Mouse (Mus musculus) layer of hippocampus, postnatal 25 days (tissue): ENCODE measurements around the gene Agrp. TPM values are rescaled to one million over a fixed set of nuclear protein-coding genes. Genes with fewer than 3 reads are reported as not detected.

Source experiments
- DNase-seq, 2 experiments: peaks; one replicate each; pipeline ENCODE4 v3.0.0; 2022; ENCODE audit warnings: mixed read lengths in 2 of 2, low spot score in 1 of 2; ENCODE audit errors: extremely low spot score in 1 of 2
- total RNA-seq, 2 experiments: library from RNA; stranded (reverse); gene quantifications; 2 replicates each; pipeline ENCODE4 v1.2.3; 2021

Gene Agrp
- total RNA-seq, 2 experiments from 2014 or later = not detected

DNA sequence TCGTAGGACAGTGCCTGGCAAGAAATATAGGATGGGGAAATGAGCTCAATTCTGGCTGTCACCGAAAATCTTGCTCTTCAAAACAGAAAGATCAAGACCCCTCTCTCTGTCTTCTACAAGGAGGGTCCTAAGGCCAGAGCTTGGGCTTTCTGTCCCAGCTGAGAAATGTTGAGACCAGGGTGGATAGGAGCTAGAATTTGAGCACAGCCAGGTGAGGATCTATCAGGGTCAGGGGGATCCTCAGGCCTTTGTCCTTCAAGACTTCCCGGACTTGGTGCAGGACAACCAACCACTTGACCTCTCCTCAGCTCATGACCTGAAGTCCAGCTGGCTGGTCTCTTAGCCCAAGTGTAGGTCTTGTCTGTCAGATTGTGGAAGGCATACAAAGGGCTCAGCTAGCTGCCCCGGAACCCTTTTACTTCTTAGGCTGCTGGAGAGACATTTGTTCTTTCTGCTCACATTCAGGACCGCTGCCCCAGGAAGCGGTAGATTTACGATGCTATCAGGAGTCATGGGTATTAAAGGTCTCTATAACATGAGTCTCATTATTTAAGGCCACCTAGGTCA is 13.4 kb downstream of the Agrp start:
- no peak for DNase-seq

DNA sequence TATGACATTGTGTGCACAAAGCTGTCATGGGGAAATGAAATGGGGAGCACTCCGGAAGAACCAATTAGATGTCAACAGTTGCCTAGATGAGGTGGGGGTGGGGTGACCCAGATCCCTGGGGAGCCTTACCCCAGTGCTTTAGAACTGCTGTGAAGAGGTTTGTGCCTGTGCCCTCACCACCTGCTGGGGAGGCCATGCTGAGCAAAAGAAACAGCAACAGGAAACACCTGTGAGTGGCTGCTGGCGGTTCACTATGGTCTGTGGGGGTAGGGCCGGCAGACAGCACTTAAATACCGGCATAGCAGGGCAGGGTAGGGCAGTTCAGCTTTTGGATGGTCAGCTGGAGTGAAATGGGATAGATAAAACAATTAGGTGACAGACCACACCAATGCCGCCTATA is 14.1 kb downstream of the Agrp start:
- DNase-seq = no peak

DNA sequence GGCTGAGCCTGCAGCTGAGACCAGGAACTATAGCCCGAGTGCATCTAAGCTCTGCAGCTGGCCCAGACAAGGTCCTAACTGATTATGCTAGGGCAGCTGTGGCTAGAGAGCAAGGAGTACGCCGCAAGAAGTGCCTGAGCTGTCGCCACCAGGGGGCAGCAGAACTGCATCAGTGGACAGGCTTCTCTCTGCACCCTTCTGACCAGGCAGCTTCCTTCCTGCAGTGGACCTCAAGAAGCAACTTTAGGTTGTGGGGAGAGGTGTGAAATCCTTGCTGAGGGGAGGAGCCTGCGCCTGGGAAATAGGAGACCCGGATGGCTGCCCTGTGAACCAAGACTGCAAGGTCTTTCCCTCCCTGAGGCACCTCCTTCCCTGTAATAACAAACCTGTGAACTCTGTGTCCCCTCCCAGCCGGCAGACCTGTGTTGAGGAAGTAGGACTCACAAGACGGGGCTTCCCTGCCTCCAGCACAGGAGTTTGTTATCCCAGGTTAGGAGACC is 14.7 kb downstream of the Agrp start:
- DNase-seq = peak; percentile 94 to 98

DNA sequence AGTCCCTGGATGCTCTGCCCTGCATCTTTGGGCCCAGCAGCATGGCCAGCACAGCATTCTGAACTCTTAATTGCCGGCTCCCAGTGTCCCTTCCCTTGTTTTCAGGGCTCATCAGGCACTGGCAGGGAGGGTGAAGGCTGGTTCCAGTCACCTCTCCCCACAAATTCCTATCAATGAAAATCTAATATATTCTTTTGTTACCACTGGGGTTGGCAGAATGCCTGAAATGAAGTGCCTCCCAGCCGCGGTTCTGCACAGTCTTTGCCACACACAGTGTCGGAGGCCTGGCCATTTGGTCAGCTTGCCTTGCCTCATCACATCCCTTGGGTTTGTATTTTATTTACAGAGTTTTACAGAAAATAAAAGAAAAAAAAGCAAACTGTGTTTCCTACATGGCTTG is 15.4 kb downstream of the Agrp start:
- DNase-seq = no peak

DNA sequence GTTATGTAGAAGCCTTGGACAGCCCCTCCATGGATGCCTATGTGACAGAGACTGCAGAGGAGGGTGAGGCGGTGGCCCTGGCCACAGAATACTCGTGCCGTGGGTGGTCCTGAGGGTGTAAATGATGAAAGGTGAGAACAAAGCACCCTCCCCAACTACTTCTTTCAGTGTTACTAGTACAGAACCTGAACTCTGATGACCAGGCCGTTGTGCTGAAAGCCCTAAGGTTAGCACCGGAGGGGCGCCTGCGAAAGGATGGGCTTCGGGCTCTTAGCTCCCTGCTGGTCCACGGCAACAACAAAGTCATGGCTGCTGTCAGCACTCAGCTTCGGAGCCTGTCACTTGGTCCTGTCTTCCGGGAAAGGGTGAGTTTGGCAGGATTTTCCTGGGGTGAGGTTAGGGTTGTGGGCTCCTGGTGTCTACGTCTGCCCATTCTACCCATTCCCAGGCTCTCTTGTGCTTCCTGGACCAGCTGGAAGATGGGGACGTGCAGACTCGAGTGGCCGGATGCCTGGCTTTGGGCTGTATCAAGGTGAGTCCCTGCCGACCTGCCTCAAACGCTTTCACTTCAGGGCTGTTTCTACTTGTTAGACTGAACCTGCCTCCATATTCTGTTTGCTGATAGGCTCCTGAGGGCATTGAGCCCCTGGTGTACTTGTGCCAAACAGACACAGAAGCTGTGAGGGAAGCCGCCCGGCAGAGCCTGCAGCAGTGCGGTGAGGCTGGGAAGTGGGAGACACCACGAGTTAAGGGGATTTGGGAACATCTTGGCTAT is 16.1 kb downstream of the Agrp start:
- DNase-seq = no peak

DNA sequence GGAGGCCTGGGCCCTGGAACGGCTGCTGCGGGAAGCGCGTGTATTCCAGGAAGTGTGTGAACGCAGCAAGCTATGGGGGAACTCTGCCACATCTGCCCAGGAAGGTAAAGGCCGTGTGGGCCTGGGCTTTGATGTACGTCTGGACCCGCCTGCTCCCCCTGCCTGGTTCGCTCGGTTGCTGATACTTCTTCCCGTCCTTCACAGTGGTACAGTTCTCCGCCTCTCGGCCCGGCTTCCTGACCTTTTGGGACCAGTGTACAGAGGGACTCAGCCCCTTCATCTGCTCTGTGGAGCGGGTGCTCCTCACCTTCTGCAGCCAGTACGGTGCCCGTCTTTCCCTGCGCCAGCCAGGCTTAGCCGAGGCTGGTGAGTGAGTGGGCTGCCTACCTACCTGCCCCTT is 17.0 kb downstream of the Agrp start:
- no peak for DNase-seq

DNA sequence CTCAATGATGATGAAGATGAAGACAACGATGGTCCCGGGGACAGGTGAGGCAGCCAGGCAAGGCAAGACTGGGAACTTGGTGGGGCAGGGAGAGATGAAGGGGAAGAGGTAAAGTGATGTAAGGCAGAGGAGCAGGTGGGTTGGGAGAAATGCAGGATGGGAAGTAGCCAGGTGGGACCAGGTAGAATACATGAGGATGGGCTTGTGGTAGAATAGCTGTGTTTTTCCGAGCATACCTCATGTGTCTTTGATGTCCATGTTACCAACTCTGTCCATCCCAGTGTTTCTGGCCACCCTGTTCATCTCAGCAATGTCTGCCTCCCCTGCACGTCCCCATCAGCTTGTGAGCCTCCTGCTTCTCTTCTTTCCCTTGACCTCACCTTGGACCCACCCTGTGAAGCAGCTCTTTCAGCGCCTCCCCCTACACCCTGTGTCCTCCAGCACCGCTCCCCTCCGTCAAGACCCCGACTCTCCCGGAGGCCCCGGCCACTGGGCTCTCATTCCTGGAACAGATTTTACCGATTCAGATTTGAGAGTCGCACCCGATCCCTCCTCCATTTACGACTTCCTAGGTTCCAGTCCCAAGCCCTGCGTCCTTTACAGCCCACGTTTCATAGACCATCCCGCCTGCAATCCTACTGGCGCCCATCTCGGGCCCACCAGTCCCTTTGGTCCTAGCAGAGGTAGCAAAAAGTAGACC is 18.2 kb downstream of the Agrp start:
- DNase-seq = no peak

DNA sequence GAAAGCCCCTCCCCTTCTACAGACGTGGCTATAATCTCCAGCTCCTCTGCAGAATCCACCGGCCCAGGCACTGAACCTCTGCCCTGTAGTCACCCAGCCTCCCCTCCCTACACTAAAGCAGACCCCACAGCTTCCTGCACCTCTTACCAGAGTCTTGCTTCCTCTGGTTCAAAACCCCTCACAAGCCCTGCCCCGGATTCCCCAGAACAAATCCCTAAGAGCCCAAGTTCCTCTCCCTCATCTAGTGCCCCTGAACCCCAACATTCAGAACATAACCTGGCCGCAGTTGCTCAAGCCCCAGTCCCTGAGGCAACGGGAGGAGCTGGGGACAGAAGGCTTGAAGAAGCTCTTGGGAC is 18.9 kb downstream of the Agrp start:
- no peak for DNase-seq

DNA sequence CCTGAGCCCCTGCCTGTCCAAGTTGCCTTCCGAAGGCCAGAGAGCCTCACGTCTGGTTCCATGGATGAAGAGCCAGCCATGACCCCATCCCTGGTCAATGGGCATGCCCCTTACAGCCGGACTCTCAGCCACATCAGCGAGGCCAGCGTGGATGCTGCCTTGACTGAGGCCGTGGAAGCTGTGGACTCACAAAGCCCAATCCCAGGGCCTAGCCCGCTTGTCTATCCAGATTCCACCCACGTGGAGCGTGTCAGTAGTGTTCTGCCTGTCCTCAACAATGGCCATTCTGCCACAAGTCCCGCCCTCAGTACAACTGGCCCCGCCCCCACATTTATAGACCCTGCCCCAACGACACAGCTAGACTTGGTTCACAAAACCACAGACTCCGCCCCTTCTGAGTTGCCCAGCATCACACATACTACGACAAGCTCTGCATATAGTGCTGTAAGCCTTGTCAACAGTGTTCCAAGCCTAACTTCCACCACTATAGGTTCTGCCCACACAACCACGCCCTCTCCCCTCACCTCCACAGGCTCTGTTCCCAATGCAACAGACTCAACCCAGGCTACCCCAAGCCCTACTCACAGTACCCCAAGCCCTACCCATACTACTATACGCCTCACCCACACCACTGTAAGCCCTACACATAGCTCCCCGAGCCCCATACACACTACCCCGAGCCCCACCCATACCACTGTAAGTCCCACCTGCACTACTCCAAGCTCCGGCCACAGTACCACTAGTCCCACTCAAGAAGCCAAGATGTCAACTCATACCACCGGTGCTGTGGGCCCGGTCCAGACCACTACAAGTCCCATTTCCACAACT is 19.5 kb downstream of the Agrp start:
- DNase-seq = no peak

DNA sequence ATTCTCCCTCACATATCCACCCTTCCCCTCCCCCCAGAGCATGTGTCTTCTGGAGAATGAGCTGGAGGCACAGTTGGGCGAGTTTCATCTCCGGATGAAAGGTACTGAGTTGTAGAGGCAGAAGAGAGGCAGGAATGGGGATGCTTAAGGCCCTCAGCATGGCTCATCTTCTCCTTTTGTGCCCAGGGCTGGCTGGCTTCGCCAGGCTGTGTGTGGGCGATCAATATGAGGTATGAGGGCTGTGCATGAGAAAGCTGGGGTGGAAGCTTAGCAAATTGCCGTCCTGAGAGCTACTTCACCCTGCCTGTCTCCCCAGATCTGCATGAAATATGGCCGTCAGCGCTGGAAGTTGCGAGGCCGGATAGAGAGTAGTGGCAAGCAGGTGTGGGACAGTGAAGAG is 21.3 kb downstream of the Agrp start:
- DNase-seq = peak in 1 of 2 experiments; percentile 22

DNA sequence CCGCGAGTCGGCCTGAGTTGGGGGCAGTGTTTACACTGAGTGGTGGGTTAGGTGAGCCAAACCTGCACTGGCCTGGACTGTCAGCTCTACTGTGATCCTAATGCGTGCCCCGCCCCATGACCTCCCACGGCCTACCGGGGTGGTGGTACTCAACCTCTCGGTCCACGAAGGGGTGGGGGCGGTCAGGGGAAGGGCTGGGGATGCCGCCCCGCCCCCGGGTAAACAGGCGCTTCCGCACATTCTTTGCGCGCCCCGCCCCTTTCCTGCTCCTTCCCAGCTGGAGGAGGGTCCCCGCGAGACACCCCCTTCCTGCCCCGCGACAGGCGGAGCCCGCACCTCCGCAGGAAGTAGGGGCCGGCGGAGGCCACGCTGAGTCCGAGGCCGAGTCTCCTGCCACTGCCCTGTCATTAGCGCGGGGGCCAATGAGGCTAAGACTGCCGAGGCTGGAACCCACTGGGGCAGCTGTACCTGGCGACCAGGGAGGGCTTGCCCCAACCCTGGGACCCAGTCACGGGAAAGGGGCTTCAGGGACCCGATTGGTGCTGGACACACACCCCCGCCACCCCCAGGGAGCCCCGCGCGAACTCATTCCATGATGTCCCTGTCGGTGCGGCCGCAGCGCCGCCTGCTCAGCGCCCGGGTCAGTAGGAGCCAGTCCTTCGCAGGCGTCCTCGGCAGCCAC is 23.2 kb downstream of the Agrp start:
- DNase-seq = no peak

DNA sequence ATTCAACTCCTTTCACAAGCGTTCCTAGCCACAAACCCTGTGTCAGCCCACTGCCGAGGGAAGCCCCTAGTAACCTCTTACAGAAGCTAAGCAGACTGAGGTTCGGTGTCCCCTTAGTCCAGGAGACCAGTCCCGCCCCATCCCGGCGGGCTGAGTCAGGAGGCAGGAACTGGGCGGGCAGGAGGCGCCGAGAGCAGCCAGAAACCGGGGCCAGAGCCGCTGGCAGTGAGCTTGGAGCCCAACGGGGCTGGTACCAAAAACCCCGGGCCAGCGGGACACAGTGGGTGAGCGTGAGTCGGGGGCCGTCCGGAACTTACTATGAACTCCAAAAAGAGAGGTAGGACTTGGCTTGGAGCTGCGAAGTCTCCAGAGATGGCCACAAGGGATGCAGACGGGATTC is 24.2 kb downstream of the Agrp start:
- no peak for DNase-seq

DNA sequence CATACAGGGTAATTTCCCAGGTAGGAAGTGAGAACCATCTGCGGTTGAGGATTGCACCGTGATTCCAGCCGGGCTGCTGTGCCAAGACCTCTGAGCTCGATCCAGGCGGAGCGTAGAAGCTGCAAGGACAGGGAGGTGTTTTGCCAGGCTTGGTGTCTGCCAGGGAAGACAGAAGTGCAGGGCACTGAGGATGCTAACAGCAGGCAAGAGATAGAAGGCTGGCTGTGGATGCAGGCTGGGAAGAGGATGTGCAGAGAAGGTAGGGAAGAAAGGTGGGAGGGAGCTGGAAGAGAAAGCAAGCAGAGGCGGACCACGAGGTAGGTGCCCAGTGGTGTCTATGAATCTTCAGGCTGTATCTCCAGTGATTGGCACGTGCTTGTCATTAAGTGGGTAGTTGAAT is 25.4 kb downstream of the Agrp start:
- no peak for DNase-seq

DNA sequence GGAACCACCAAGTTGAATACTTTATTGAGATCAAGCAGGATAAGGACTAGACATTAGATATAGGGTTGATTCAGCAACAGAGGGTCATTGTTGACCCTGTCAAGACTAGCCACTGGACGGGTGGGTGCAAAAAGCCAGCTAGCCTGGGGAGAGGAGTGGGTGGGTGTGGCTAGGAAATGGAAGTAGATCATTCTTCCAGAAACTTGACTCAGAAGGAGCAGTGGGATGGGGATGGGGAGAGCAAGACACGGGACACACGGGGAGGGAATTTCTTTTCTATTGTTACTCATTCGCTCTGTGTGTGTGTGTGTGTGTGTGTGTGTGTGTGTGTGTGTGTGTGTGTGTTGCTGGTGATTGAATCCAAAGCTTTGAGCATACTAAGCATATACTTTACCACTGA is 27.4 kb downstream of the Agrp start:
- DNase-seq = no peak

DNA sequence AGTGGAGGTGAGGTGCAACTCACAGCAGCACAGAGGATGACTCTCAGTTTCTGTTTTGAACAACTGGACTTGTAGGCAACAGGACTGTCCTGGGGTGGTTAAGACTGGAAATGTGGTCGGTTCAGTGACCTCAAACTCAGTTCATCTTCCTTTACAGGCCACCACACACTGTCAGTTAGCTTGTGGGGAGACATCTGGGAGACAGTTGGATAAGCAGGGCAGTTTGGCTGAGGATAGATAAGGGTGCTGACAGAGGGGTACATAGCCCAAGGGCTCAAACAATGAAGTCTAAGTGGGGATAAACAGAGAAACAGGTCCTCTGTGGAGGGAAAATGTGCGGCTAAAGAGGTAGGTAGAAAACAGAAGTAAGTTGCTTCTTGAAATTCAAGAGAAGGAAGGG is 27.8 kb downstream of the Agrp start:
- no peak for DNase-seq

DNA sequence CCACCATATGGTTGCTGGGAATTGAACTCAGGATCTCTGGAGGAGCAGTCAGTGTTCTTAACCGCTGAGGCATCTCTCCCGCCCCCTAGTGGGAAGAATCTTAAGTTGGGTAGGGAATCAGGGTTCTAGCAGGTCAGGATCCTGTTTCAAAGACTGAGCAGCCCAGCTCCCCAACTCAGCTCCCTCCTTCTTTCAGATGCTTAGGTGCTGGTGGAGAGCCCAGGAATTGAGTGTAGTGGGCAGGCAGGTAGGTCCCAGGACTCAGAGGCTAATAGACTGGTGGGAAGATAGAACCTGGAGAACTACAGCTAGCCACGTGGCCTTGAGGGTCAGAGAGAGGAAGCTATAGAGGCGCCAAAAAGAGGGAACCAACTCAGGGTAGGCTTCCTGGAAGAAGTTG is 29.5 kb downstream of the Agrp start:
- DNase-seq = peak in 1 of 2 experiments; percentile 42

DNA sequence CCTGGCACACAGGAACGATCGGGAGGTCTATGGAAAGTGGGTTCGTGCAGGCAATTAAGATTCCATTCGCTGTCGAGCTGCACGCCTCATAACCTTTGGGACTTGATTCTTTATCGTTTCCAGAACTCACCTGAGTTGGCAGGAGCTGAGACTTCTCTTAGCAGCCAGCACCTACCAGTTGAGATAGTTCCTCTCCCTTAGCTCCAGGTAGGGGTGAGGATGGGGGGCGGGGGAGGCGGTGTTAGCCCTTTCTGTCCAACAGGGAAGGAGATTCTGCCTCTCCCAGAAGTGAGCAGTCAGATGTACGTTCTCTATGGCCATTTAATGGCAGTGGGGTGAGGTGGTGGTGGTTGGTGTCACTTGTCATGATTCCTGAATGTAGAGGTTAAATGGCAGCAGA is 30.1 kb downstream of the Agrp start:
- no peak for DNase-seq

DNA sequence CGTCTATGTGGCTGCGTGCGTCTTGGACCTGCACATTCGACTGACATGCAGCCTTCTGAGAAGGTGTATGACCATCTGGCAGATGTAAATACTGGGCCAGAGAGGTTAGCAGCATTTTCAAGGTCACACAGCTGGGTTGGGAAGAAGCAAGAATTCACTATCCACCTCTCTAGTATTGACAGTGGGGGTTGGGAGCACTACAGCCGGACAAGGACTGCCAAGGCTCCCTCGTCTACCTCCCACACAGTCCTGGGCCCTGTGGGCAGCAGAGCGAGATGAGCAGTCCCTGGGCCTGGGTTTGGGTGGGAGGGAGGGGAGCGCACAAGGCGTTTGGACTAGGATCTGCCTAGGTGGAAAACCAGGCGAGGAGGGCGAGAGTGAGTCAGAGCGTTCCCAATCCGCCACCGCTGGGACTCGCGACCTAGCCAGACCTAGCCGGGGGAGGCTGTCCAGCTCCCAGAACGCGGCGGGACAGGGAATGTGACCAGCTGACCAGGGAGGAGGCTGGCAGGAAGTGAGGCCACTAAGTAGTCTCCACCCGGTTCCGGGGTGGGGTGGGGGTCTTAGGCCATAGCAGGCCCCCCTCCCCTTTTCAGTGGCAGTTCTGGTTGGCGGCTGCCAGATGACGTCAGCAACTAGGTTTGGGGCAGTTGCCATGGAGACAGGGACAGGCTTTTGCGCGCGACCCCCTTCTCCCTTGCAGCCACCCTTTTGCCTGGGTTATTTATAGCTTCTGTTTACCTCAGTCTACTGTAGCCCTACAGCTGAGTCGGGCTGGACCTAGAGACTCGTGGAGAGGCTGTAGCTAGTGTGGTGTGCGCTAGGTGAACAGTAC is 30.8 kb downstream of the Agrp start:
- peak; percentile 65 to 67 for DNase-seq

DNA sequence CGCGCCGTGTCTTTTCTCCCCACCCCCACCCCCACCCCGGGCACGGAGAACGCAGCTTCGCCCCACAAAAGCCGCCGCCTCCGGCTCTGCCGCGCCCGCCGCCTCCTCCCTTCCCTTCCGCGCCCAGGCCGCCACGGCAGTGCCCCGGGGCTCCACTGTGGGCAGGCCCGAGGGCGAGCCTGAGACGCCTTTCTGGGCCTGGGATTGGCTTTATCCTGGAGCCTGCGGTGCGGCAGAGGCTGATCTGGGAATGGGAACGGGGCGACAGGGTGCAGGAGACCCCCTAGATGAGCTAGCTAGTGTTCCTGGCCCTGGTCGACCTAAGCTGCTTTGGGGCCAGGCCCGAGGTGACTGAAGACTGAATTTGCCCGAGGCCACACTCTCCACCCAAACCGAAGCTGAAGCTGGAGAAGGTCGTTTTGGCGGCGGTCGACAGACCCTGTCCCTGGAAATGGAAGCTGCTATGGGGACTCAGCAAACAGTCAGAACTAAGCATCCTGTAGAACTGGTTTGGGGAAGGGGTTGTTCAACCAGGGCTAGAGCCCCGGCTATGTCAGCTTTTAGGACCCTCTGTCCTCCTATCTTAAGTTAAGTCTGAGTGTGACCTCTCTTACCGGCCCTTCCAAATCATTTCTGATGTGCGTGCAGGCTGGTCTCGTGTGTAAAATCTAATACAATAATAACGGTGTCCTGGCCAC is 31.6 kb downstream of the Agrp start:
- DNase-seq = peak; percentile 32 to 54
